Mouse (Mus musculus) forelimb bud, embryonic 11.5 days (tissue): ENCODE measurements around the gene Ccdc38.
A peak's percentile ranks its signal among the peaks of the same experiment; 100 is the strongest.

Source experiments
- DNase-seq: peaks from one replicate; pipeline ENCODE4 v3.0.0-alpha.2; 2012; ENCODE audit warnings: low read depth, low spot score

The Ccdc38 gene

DNA sequence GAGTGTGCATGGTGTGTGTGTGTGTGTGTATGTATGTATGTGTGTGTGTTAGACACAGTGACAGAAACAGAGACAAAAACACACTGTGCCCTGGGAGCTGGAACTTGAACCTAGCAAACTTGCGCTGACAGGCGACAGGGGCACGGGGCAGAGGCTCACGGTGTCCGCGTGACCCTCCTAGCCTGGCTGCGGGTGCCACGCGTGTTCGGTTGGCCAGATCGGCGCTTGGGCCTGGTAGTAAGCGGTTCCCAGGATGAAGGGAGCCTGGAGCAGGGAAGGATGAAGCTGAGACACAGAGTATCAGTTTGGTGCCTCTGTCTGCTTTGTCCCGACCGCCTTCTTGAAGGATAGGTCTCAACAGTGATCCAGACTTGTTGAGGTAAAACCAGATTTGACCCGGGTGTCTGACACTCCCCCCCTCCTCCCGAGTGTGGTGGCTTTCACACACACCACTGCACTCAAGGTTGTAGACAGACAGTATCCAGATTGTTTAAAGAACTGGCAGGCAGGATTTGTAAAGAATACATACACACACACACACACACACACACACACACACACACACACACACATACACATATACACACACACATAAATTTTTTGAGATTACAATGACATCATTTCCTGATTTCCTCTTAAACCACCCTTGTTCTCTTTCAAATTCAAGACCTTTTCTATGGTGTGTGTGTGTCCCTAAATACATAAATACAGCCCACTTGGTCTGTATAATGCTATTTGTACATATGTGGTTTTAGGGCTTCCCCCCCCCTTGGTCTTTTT lies at the start of gene Ccdc38:
Gene Ccdc38, plus strand, starts transcription at position 202 of the 780 bp plus-strand sequence.
- DNase-seq, result no peak

DNA sequence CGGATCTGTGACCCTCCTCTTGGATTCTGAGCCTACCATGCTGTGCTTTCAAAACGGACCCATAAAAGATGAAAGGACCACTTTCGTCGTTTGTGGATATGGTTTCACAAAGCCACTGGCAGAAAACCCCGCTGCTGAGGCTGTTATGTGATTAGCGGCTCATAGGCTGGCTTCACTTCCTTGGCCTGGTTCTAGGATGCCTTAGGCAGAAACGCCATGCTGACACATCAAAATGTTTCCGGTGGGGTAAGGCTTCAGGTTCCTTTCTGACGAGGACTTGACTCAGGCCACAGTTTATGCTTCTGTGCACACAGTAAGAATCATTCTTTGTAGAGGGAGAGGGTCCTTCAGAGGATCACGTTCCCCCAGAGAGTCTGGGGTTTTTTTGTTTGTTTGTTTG lies 39.6 kb upstream of the Ccdc38 start:
- peak; percentile 38 for DNase-seq

DNA sequence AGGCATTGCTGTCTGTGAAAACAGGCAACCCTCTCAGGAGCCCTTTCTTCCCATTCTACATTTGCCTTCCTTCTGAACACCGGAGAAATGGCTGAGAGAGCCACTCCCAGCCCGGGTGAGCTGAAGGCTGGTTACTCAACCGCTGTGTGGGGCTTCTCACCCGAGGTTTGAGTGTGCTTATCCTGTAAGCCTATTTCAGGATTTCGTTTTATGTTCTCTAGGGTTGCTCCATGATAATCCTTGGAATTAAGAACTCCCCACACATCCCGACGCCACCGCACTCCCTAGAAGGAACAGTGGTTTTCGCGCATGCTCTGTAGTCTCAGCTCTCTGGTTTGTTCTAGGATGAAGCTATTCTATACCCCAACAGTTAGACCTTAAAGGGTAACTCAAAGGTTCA lies 39.1 kb upstream of the Ccdc38 start:
- DNase-seq, result no peak

DNA sequence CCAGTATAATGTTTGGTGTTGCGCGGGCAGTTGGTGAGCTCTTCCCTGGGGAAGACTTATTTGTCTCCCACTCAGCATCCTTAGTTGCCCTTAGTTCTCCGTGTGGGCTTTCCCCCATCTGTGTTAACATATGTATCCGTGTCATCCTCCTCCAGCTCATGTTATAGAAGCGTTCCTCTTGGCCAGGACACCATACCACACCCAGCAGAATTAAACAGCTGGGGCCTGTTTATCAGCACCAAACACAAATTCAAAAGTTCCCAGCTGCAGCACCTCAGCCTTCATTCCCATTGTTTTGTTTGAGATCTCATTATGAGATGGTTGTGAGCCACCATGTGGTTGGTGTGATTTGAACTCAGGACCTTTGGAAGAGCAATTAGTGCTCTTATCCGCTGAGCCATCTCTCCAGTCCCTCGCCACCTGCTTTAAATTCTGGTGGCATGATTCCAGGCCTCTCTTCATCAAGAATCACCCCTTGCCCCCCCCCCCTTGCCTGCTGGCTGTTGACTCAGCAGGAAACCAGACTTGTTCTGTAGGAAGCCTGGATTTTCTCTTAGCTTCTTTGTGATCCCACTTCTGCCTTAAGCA lies 32.0 kb upstream of the Ccdc38 start:
- no peak for DNase-seq

DNA sequence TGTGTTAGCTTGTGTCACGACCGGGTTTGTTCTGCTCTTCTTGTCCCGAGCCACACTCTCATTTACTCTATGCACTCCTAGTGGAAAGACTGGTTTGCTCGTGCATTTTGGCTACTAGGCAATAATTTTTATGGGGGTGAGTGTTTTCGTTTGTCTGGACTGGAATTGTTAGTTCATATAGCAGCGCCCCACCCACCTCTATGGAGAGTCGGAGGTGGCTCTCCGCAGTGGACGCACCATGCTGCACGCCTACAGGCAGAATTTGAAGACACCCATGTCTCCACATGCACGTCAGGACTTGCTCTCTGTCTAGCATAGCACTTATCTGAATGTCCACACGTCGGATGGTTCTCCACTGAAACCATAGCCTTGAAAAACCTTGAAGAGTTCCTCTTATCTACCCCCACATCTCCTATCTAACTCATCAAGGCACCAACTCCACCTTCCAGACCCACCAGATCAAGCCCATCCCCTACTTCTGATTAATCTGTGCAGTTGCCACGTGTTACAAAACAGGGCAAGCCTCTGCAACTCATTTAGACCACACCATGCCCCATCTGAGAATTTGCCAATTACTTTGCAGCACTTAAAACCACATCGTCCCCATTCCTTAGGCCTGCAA lies 30.8 kb upstream of the Ccdc38 start:
- no peak for DNase-seq

DNA sequence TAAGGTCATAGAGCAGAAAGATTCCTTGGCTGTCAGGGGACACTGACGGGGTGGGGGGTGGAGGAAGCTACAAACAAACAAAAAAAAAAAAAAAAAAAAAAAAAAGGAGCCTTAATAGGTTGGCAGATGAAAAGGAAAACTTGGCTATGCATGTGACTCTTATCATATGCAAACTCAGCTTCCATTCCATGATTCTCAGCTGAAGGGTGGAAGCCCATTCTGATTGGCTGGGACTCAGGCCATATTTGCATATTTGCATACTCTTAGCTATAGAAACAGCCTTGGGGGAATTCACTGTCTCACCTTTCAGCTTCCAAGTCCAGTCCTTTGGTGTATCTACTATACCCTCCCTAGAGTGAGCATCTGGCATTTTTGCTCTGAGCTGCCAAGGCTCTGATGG lies 25.0 kb upstream of the Ccdc38 start:
- DNase-seq, result no peak

DNA sequence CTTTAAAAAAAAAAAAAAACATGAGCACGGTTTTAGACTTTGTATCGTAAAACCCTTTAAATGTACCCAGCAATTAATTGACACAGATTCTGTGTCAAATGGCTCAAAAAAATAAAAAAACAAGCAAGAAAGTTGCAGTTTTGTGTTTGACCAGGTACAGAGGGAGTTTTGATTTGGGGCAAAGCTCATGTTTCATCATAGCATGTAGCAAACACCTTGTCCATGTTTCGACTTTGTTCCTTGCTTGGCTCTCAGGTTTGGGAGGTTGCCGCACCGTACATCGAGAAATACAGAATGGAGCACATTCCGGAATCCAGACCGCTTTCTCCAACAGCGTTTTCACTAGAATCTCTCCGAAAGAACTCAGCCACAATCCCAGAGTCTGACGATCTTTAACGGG lies 24.5 kb upstream of the Ccdc38 start:
- no peak for DNase-seq

DNA sequence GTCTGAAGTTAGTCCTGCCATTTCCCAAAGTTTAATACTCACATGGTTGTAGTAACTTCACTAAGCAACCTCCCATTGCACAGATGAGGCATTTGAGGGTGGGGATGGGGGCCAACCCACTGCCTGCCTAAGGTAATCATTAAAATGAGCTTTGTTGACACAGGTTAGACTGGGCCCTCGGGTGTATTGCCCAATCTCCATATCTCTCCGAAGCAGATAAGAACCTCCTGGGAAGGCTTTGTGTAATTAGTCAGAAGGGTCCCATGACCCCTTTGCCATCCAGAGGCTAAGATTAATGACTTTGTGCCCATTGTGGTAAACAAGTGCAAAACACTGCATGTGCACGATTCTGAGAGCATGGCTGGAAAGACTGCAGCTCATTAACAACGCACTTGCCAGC lies 22.7 kb upstream of the Ccdc38 start:
- no peak for DNase-seq

DNA sequence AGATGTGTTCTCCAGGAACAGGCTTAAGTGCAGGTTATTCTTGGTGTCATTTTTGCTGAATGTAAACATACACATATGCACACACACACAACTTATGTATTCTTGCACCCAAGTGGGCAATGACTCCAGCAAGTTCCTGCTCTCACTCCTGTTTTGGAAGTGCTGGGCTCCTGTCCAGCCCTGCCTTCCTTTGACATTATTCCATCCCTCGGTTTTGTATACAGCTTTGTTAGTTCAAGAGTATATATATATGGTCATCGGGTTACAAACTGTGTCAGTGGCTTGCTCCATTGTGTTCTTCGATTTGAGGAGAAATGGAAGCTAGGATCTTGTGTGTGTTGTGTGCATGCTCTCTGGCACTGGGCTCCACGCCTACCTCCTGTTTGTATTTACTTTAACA lies 22.2 kb upstream of the Ccdc38 start:
- no peak for DNase-seq

DNA sequence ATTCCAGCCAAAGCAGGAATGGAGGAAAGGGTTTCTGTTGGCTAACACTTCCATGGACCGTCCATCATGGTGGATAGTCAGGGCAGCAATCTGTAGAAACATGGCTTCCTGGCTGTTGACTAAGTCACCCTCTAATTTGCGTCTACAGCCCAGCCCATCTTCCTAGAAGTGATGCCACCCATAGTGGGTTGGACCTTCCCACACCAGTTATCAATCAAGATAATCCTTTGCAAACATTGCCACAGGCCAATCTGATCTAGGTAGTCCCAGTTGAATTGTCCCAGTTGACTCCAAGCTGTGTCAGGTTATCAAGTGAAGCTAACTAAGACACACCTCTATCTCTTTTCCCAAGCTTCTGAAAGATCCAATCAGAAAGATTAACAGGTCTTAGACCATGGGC lies 21.8 kb upstream of the Ccdc38 start:
- DNase-seq, result no peak

DNA sequence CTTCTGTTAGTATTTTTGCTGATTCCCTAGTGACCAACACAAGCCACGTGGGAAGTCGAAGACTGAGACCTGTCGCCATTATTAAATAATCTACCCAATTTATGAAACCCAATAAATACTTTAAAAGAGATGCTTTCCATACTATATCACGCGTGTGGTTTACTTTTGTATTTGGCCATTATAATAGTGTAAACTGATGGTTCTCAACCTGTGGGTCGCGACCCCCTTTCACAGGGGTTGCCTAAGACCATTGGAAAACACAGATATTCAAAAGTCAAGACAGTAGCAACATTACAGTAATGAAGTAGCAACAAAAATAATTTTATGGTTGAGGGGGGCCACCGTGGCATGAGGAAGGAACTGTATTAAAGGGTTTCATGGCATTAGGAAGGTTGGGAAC lies 21.3 kb upstream of the Ccdc38 start:
- no peak for DNase-seq

DNA sequence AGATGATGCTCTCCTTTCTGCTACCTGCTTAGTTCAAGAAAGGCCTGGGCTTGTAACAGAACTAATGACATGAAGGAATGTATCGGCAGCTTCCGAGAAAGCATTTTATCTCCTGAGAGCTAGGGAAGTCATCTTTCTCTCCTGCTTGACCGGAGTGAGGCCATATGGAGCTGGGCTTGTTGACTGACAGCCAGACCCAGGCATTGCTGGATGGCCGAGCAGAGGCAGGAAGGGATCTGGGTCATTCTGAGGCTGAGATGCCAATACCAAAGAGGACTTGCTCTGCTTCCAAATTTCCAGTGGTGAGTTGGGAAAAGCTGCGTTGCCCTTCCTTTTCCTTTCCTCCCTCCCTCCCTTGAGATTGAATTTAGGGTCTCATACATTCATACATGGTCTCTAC lies 20.7 kb upstream of the Ccdc38 start:
- no peak for DNase-seq

DNA sequence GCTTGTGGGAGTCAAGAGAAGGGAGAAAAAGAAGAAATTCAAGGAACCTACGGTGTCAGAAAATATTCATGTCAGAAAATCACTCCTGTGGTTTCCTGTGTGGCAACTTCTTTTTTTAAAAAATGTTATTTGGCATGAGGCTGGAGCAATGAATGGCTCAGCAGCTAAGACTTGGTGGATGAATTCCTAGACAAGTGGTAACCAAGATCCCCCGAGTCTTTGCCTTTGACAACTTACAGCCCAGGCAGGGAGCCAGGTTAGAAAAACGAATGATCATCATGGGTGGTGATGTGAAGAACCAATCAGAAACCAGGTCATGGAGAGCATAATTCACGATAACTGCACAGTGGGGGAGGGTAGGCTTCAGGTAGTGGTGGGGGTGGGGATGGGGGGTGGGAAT lies 19.4 kb upstream of the Ccdc38 start:
- no peak for DNase-seq

DNA sequence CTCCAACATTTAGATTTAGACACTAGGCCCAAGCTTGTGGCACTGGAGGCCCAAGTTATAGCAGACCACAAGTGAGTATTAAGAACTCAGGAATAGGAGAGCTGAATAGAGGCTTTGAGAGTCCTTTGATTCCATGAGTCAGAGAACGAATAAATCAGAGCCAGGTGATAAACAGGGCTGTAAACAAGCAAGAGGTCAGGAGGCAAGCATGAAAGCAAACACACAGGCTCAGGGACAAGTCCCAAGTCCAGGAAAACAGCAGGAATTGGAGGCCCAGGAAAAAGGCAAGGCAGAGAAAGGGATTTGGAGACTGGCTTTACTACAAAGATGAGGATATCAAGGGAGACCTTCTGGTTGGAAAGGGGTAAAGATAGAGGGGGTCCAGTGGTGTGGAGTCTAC lies 15.1 kb upstream of the Ccdc38 start:
- DNase-seq, result no peak

DNA sequence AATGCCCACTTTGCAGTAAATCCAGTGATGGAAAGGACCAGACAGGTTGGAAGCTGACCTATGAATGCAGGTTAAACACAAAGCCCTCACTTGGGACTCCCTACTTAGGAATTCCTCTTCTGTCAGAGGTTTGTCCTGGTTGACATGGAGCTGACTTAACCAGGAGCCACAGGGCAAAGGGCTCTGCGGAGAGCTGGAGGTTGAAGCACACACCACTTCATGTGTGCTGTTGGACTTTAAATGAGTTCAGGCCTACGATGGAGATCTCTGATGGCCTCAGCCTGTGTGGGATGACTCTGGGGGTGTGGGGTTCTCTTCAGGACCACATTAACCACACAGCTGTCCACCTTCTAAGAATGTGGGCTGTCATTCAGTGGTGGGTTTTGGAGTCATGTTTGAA lies 2.1 kb upstream of the Ccdc38 start:
- no peak for DNase-seq

DNA sequence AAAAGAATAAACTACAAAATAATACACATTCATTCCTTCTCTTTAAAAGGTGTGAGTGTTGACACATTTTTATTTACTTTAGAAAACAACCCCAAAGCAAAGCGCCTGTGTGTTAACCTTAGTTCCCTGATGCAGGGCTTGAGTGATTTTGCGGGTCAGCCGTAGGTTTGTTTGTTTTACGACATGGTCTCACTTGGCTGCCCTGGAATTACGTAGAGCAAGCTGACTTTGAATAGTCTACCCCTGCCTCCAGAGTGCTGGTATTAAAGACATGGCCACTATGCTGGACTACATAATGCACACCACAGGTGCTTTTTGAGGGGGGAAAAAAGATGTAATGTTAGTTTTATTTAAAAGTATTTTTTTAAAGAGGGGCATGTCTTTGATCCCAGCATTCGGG lies 1.6 kb upstream of the Ccdc38 start:
- DNase-seq, result no peak

DNA sequence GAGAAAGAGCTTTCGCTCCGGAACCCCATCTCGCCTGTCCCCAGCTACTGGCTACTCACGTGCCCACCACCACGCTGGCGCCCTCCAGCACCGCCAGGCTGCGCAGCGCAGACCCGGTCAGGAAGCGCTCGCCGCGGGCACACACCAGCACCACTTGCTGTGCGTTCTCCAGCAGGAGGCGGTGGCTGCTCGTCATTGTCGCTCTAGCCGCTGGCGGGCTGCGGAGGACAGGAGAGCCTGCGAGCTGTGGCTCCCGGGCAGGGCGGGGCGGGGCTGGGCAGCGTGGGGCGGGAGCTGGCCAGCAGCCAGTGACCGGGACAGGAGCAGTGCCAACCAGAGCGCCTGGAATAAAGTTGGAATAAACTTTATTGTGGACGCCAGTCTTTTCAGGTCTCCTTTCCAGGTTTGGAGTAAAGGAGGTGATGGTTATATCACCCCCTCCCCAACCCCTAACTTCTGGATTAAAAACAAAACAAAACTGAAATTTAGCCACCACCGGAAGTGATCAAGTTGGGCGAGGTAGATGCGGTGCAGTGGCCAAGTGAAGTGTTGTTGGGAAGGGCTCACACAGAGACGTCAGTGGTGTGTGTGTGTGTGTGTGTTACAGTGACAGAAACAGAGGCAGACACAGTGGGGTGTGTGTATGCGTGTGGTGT lies 529 bp upstream of the Ccdc38 start, which contains the start of gene Amdhd1:
Gene Amdhd1, minus strand, starts transcription at position 259 of the 656 bp plus-strand sequence.
- DNase-seq, result peak; percentile 68

DNA sequence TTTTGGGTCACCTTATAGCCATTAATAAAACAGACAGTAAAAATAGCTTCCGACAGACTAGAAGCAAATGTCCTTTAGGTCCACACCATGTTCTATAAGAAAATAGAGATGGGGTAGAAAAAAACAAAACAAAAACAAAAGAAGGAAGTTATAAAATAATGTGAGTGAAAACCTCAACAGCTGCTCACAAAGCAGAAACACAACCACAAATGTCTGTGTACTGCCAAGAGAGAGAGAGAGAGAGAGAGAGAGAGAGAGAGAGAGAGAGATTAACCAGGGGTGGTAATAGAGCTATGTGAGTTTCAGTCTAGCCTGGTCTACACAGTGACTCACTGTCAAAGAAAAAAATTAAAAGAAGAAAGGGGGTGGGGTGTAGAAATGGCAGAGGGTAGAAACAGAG lies 1.2 kb downstream of the Ccdc38 start:
- DNase-seq, result no peak

DNA sequence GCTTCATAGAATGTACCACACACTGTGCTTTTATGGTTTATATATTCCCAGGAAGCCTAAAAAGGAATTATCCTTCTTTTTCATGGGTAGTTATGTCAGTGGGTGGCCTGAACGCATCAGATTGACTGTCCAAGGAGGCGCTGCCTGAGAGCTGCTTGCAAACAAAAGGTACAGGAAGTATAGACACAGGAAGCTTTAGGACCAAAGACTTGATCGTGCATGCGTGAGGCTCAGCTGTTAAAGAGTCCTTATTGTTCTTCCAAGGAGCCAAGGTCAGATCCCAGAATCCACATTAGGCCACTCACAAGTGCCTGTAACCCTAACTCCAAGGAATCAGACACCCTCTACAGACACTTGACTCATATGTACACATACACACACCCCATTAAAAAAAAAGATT lies 1.9 kb downstream of the Ccdc38 start:
- DNase-seq, result no peak

DNA sequence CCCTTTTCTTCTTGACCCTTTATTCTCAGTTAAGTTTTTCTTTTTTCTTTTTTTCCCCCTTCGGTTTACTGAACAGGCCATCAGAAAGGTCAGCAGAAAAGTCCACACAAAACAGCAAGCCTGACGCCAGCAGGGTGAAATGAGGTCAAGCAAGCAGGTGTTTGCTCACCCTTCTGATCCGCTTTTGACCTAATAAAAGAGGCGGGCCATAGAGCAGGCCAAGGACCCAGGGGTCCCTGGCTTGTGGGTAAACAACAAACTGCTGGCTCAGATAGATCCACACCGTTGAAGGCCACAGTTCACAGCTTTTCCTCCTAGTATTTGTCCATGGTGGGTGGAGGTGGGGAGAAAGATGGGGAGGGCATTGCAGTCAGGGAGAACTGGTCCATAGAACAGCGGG lies 2.7 kb downstream of the Ccdc38 start:
- no peak for DNase-seq

DNA sequence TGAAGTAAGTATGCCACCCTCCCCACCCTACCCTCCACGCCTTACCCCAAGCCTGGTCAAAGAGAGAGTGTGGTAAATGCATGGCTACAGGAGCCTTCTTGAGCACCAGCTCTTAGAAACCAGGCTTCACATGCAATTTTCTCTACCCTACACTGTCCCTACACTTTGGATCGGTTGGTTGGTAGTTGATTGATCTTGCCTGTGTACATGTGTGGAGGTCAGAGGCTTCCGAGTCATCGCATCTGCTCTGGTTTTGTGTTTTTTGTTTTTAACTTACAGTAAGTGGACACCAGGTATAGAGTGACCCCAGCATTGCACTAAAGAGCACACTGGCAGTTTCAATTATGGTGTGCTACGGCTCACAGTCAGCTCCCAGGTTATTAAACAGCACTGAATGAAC lies 3.7 kb downstream of the Ccdc38 start:
- DNase-seq, result no peak

DNA sequence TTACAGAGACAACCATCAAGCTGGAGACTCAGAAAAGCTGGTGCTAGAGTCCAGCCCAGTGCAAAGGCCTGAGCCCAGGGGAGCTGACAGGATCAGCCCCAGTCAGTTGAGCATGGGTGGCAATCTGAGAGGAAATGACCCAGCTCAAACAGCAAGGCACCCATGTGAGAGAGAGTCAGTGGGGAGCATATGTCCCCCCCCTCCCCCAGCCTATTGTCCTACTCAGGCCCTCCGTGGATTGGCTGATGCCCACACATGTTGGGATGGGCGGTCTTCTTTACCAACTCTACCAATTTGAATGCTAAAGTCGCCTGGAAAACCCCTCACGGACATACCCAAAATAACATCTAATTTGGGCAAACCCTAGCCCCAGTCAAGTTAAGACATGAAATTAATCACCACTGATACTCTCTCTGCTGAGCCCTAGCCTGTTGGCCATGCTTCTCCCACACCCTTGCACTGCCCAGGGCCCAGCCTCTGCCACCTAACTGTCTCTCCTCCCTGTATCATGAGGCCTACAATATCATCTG lies 7.4 kb downstream of the Ccdc38 start:
- no peak for DNase-seq
